Mouse (Mus musculus): Measurements from ENCODE around the gene Zfhx3.

The Zfhx3 gene

GRCm38 (mm10) chr8:108716291-108716811, 773.9 kb downstream of the Zfhx3 start:
- no peak for DNase-seq (ENCODE audit: low spot score in 2 of 2)

GRCm38 (mm10) chr8:108717545-108717944, 775.1 kb downstream of the Zfhx3 start:
- DNase-seq (ENCODE audit: low spot score in 2 of 2) = no peak

- no peak for DNase-seq (ENCODE audit: low spot score in 2 of 2)
Observed at GRCm38 (mm10) chr8:108718031-108718430, 775.6 kb downstream of the Zfhx3 start.

GRCm38 (mm10) chr8:108720840-108721239, 778.4 kb downstream of the Zfhx3 start:
- no peak for DNase-seq (ENCODE audit: low spot score in 2 of 2)

GRCm38 (mm10) chr8:108722671-108723513, 780.4 kb downstream of the Zfhx3 start:
- peak; percentile 59 to 75 for DNase-seq (ENCODE audit: low spot score in 2 of 2)

- no peak for DNase-seq (ENCODE audit: low spot score in 2 of 2)
Observed at GRCm38 (mm10) chr8:108723636-108724035, 781.2 kb downstream of the Zfhx3 start.

- no peak for DNase-seq (ENCODE audit: low spot score in 2 of 2)
Observed at GRCm38 (mm10) chr8:108724818-108725506, 782.5 kb downstream of the Zfhx3 start.

GRCm38 (mm10) chr8:108725631-108726030, 783.2 kb downstream of the Zfhx3 start:
- no peak for DNase-seq (ENCODE audit: low spot score in 2 of 2)

- DNase-seq (ENCODE audit: low spot score in 2 of 2) = no peak
Observed at GRCm38 (mm10) chr8:108726541-108727241, 784.2 kb downstream of the Zfhx3 start.

- DNase-seq (ENCODE audit: low spot score in 2 of 2) = no peak
Observed at GRCm38 (mm10) chr8:108729169-108729568, 786.7 kb downstream of the Zfhx3 start.

GRCm38 (mm10) chr8:108729667-108730329, 787.4 kb downstream of the Zfhx3 start:
- DNase-seq (ENCODE audit: low spot score in 2 of 2) = no peak

GRCm38 (mm10) chr8:108730907-108731440, 788.5 kb downstream of the Zfhx3 start:
- DNase-seq (ENCODE audit: low spot score in 2 of 2) = no peak

- no peak for DNase-seq (ENCODE audit: low spot score in 2 of 2)
Observed at GRCm38 (mm10) chr8:108732500-108732899, 790.1 kb downstream of the Zfhx3 start.

- no peak for DNase-seq (ENCODE audit: low spot score in 2 of 2)
Observed at GRCm38 (mm10) chr8:108733385-108733784, 790.9 kb downstream of the Zfhx3 start.

- no peak for DNase-seq (ENCODE audit: low spot score in 2 of 2)
Observed at GRCm38 (mm10) chr8:108736442-108736841, 794.0 kb downstream of the Zfhx3 start.

- DNase-seq (ENCODE audit: low spot score in 2 of 2) = no peak
Observed at GRCm38 (mm10) chr8:108738179-108738578, 795.7 kb downstream of the Zfhx3 start.

GRCm38 (mm10) chr8:108739517-108739916, 797.1 kb downstream of the Zfhx3 start:
- no peak for DNase-seq (ENCODE audit: low spot score in 2 of 2)

GRCm38 (mm10) chr8:108740443-108740842, 798.0 kb downstream of the Zfhx3 start:
- DNase-seq (ENCODE audit: low spot score in 2 of 2) = no peak

- DNase-seq (ENCODE audit: low spot score in 2 of 2) = no peak
Observed at GRCm38 (mm10) chr8:108741651-108742050, 799.2 kb downstream of the Zfhx3 start.

- no peak for DNase-seq (ENCODE audit: low spot score in 2 of 2)
Observed at GRCm38 (mm10) chr8:108742465-108742864, 800.0 kb downstream of the Zfhx3 start.

- DNase-seq (ENCODE audit: low spot score in 2 of 2) = peak in 1 of 2 experiments; percentile 57
Observed at GRCm38 (mm10) chr8:108743238-108743637, 800.8 kb downstream of the Zfhx3 start.

Measured in urinary bladder, adult 18-20 months (tissue).